Mouse (Mus musculus): Measurements from ENCODE around the gene Synpr.
A peak's percentile ranks its signal among the peaks of the same experiment; 100 is the strongest.

Gene Synpr

GRCm38 (mm10) chr14:13355569-13356362 is 71.2 kb downstream of the Synpr start:
- DNase-seq, result peak; percentile 80 to 85

- peak; percentile 35 to 45 for DNase-seq
Observed at GRCm38 (mm10) chr14:13357101-13357667, 72.6 kb downstream of the Synpr start.

DNA sequence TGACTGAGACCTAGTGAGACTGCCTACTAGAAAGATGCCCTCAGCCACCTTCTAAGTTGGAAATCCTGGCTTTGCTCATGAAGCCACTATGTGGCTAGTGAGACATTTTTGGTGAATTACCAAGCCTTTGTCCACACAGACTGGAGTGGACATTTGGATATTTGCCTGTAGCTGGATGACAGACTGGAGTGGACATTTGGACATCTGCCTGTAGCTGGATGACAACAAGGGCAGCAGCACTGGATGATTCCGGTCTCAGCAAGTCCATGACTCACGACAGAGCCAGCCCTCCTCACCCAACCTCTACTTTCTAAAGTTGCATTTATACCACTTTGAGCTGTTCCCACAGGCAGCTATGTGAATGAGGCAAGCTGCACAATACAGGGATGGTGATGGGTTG is 73.5 kb downstream of the Synpr start:
- peak in 1 of 2 experiments; percentile 21 for DNase-seq

DNA sequence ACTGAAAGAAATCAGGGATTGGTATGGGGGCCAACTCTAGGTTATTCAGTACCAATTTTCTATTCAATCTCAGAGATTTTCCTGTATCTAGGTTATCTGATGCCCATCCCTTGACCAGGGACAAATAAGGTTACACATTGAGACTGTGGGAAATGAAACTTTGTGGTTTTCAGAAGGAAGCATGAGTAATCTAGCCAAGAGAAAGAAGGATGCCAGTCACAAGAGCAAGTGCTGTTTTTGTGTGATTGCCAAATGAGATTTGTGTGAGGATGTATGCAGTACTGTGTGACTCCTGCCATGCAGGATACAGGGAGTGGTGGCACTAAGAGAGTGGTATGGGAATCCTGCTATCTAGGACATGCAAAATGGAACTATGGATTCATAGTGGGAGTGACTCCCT is 76.6 kb downstream of the Synpr start:
- no peak for DNase-seq

GRCm38 (mm10) chr14:13361642-13362041 is 77.1 kb downstream of the Synpr start:
- no peak for DNase-seq

- no peak for DNase-seq
Observed at GRCm38 (mm10) chr14:13368309-13368708, 83.7 kb downstream of the Synpr start.

GRCm38 (mm10) chr14:13389081-13389480 is 104.5 kb downstream of the Synpr start:
- DNase-seq, result no peak

DNA sequence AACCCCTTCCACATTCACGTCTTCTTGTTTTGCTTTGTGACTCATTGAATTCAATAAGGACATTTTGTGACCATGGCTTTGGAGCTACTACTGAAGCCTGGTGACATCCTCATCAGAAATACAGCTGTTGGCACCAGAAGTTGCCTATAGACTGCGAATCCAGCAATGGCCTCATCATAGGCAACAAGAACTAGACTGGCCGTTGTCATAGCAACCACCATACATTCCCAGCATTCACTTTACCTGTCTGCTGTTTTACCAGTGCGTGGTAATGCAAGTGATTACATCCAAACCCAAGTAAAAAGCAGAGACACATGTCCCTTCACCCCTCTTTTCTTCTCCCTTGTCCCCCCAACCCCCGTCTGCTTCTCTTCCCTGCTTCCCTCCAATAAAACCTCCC is 105.4 kb downstream of the Synpr start:
- DNase-seq, result no peak

- no peak for DNase-seq
Observed at GRCm38 (mm10) chr14:13399226-13400020, 114.8 kb downstream of the Synpr start.

- no peak for DNase-seq
Observed at GRCm38 (mm10) chr14:13411636-13412035, 127.1 kb downstream of the Synpr start.

- DNase-seq, result no peak
Observed at GRCm38 (mm10) chr14:13440723-13441122, 156.1 kb downstream of the Synpr start.

- no peak for DNase-seq
Observed at GRCm38 (mm10) chr14:13444908-13445307, 160.3 kb downstream of the Synpr start.

- DNase-seq, result peak; percentile 18 to 22
Observed at GRCm38 (mm10) chr14:13453461-13454204, 169.1 kb downstream of the Synpr start.

DNA sequence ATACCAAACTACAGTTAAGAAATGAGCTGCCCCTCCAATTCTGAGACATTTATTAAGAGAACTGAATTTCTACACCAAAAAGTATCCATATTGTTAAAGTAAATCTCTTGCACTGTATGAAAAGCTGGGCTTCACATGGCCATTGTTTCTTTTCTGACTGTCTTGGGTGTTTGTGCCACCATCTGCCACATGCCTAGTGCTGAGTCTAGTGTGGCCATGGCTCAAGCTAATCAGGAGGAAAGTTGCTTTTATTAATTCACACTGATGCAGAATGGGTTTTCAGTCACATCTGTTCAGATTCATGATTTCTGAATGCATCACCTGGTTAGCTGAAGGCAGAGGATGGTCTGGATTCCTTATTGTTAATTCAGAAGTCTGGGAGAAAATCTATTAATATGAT is 170.4 kb downstream of the Synpr start:
- no peak for DNase-seq

DNA sequence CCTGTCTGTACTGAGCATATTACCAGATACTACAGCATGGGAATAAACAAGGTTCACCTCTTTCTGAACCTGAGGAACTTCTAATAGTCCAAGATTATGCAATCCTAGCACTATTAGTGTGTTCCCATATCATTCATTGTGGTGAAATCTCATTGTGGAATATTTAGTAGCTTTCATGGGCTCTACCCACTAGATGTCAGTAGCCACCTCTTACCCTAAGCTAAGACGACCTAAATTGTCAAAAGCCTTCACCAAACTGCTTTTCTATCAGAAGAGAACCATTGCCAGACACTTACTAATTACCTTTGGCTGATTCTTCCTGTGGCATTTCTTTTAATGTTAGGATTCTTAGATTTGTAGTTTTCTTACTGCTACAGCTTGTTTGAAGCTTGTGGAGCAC is 174.8 kb downstream of the Synpr start:
- DNase-seq, result peak in 1 of 2 experiments; percentile 23

DNA sequence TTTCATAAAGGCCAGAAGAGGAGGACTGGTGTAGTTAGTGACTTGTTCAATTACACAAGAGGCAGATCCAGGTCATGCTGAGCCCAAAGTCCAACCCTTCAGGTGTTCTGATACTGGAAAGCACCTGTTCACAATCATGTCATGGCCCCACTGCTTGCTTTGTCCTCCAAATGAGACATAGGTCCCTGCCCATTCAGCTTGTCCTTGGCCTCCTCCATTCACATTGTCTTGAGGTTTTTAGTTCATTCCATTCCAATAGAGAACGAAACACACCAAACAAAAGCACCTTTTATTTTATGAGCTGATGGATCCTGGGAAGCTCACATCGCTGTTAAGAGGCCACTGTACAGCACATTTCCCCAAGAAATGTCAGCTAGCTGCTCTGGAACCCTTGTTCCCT is 184.6 kb downstream of the Synpr start:
- no peak for DNase-seq

DNA sequence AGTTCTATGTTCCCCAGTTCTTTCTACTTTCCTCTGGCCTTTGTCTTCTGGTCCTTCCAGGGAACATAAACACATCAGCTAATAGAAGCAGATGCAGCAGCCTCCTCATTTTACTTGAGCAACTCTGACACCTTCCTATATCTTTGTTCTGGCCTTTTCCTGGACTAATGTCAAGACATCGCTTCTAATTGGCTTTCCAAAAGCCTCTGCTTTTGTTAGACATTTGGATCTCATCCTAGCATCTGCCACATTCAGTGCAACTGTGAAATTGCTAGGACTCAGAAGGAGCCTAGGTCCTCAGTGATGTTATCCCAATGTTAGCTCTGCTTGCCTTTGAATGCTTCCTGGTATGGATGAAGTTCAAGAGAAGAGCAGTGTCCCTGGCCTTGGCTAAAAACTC is 193.2 kb downstream of the Synpr start:
- DNase-seq, result no peak

- no peak for DNase-seq
Observed at GRCm38 (mm10) chr14:13505355-13505754, 220.8 kb downstream of the Synpr start.

DNA sequence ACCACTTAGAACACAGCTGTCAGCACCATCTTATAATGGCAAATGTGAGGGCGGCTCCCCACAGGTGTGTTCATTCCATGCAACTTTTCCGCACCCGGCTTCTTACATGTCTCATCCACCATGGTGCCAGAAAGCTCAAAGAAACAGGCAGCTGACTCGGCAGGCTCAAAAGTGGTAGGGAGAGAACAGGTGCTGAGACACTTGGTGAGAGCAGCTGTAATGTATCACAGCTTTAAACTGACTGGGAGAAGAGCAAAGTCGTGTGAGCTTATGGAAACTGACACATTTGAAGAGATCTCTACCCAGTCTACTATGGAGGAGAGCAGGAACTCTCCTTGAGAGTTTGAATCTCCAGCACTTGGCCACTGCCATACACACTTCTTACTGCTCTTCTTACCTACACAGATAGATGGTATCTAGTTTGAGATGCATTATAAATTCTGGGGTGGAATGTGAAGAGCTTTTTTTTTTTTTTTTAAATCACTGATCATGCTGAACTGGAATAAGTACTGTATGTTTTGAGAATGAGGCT is 234.1 kb downstream of the Synpr start:
- no peak for DNase-seq

DNA sequence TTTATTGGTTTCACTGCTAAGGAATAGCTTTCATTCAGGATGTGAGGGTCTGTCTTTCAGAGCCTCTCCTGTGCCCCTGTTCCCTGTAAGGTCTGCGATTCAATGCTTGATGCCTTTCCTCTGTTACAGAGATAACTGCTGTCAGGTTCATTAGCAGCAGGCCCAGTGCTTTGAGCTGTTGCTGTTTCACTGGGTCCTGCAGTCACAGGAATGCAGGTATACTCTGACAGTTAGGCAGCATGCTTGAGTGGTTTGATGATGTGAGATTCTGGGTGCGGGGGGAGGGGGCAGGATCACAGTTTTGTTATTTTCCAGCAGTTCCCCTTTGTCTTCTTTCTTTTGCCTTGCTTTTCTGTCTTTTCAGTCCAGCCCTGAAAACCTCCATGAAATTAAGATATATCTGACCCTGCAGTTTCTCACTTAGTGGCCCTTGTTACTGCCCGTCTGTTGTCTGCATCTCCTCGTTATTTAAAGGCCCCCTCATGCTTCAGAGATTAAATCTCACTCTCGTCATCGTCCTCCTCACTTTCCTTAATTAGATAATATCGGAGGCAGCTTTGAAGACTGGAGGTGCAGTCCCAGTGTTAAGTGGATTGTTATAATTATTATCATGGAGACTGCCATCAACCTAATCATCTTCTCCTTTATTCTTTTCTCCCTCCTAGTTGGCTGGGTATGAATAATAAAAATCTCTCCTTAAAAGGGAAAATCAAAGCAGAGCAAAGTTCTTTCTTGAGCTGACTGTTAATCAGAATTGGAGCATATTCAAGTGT is 234.8 kb downstream of the Synpr start:
- DNase-seq, result no peak

GRCm38 (mm10) chr14:13547746-13548145 is 263.2 kb downstream of the Synpr start:
- DNase-seq, result no peak

DNA sequence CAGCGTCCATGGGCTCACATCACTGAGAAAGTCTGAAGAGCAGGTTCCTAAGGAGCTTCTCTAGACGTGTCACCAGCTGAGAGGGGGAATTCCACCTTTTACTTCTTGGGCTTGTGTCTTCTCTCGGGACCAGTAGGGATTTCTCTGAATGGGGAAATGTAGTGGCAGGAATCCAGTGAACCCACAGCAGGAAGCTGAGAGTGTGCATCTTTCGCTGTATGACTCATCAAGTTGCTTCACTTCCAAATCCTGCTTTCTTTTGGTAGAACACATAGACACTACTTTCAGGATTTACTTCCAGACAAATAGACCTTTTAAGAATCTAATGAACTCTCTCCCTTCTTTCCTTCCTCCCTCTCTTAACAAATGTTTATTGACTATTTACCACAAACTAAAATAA is 266.6 kb downstream of the Synpr start:
- peak in 1 of 2 experiments; percentile 5 for DNase-seq

Data from cerebellum, postnatal 10 days (tissue).